Mouse (Mus musculus) lung, embryonic 16.5 days (tissue): ENCODE results near the gene Kcnf1. TPM values are rescaled to one million over a fixed set of nuclear protein-coding genes. Genes with fewer than 3 reads are reported as not detected.
"Not testable (repeated sequence)": the region's sequence is repeated elsewhere in the genome, so short reads cannot be mapped to it uniquely, and the experiment has no call there.

Source experiments
- ATAC-seq: fragments of 200-750 bp; cut with Nextera tagmentation; 2 replicates; pipeline ENCODE4 v1.8.0; 2017; ENCODE audit warnings: low read depth, mild to moderate bottlenecking, moderate library complexity
- H3K27ac ChIP-seq: fragments of 300-500 bp; sonication (generic); 2 replicates; pipeline ENCODE4 v1.5.1; 2014; ENCODE audit warnings: mild to moderate bottlenecking, control low read depth, low read length
- H3K27me3 ChIP-seq: fragments of 300-500 bp; sonication (generic); 2 replicates; pipeline ENCODE4 v1.6.1; 2014; ENCODE audit warnings: low read depth, low read length, mixed read lengths; ENCODE audit not compliant: control insufficient read depth, insufficient read depth
- H3K36me3 ChIP-seq: fragments of 300-500 bp; sonication (generic); 2 replicates; pipeline ENCODE4 v1.6.1; 2014; ENCODE audit warnings: low read length; ENCODE audit not compliant: control insufficient read depth, insufficient read depth
- H3K4me1 ChIP-seq: fragments of 300-500 bp; sonication (generic); replicated peaks from 2 replicates; pipeline ENCODE4 v1.6.1; 2014; ENCODE audit warnings: low read length, mixed read lengths; ENCODE audit not compliant: control insufficient read depth, insufficient read depth
- H3K4me2 ChIP-seq: fragments of 300-500 bp; sonication (generic); 2 replicates; pipeline ENCODE4 v1.6.1; 2014; ENCODE audit warnings: low read depth, low read length, control low read depth
- H3K4me3 ChIP-seq: fragments of 300-500 bp; sonication (generic); 2 replicates; pipeline ENCODE4 v1.5.1; 2014; ENCODE audit warnings: mild to moderate bottlenecking, low read length, control low read depth
- H3K9ac ChIP-seq: fragments of 300-500 bp; sonication (generic); 2 replicates; pipeline ENCODE4 v1.6.1; 2014; ENCODE audit warnings: low read length, control low read depth
- H3K9me3 ChIP-seq: fragments of 300-500 bp; sonication (generic); 2 replicates; pipeline ENCODE4 v1.6.1; 2016; ENCODE audit warnings: low read length; ENCODE audit not compliant: control insufficient read depth
- WGBS: fragments of 180-500 bp; shearing (Covaris S2); extraction: QIAGEN DNeasy Blood & Tissue Kit; methylation state at CpG from one replicate; pipeline ENCODE4 v1.1.7; 2014; 5-methylcytosine and 5-hydroxymethylcytosine counted together
- polyA plus RNA-seq: library from polyadenylated mRNA; unstranded; fragments of >200 nt; fragmentation: Nextera tagmentation; extraction: Ambion mirVana; gene quantifications from 2 replicates; pipeline ENCODE4 v1.2.1, GENCODE M21; 2015

Gene Kcnf1
- polyA plus RNA-seq, 1 experiment from 2014 or later, result 0.29 TPM

GRCm38 (mm10) chr12:17140436-17140835 lies 36.3 kb downstream of the Kcnf1 start:
- H3K27me3 ChIP-seq, result no peaks in the 10 kb centered on the region
- H3K4me1 ChIP-seq, result no peaks in the 10 kb centered on the region
- no peaks in the 10 kb centered on the region for H3K36me3 ChIP-seq
- H3K4me3 ChIP-seq, result no peak overlapping the region
- no peak for ATAC-seq
- no peak overlapping the region for H3K4me2 ChIP-seq
- no peak overlapping the region for H3K9ac ChIP-seq
- 67% methylated on average over 3 of the region's 3 CpGs for WGBS
- H3K27ac ChIP-seq, result no peak overlapping the region
- no peaks in the 10 kb centered on the region for H3K9me3 ChIP-seq

- Histone ChIP-seq H3K4me2 (no peak overlapping the region), H3K4me3 (no peak overlapping the region), H3K9ac (no peak overlapping the region), H3K27me3 (no peaks in the 10 kb centered on the region), H3K9me3 (no peaks in the 10 kb centered on the region), H3K27ac (no peak overlapping the region), H3K36me3 (no peaks in the 10 kb centered on the region), H3K4me1 (no peaks in the 10 kb centered on the region)
- ATAC-seq, result no peak
- WGBS, result 58% methylated on average over 9 of the region's 9 CpGs
Observed at GRCm38 (mm10) chr12:17134546-17135096, 42.1 kb downstream of the Kcnf1 start.

- no peak overlapping the region for H3K9ac ChIP-seq
- no peak overlapping the region for H3K4me2 ChIP-seq
- 70% methylated on average over 8 of the region's 8 CpGs for whole genome bisulfite sequencing
- no peak overlapping the region for H3K27ac ChIP-seq
- no peak for ATAC-seq
- no peaks in the 10 kb centered on the region for H3K27me3 ChIP-seq
- no peak overlapping the region for H3K4me3 ChIP-seq
- H3K36me3 ChIP-seq, result no peaks in the 10 kb centered on the region
- H3K4me1 ChIP-seq, result no peaks in the 10 kb centered on the region
- no peaks in the 10 kb centered on the region for H3K9me3 ChIP-seq
Observed at GRCm38 (mm10) chr12:17132243-17132642, 44.4 kb downstream of the Kcnf1 start.

GRCm38 (mm10) chr12:17131563-17131962 lies 45.1 kb downstream of the Kcnf1 start:
- no peak overlapping the region for H3K9ac ChIP-seq
- H3K27ac ChIP-seq, result no peak overlapping the region
- H3K9me3 ChIP-seq, result no peaks in the 10 kb centered on the region
- H3K36me3 ChIP-seq, result no peaks in the 10 kb centered on the region
- H3K4me1 ChIP-seq, result no peaks in the 10 kb centered on the region
- 92% methylated on average over 10 of the region's 10 CpGs for WGBS
- ATAC-seq, result no peak
- no peak overlapping the region for H3K4me3 ChIP-seq
- no peaks in the 10 kb centered on the region for H3K27me3 ChIP-seq
- H3K4me2 ChIP-seq, result no peak overlapping the region

GRCm38 (mm10) chr12:17122881-17123280 lies 53.8 kb downstream of the Kcnf1 start:
- not testable (repeated sequence) for H3K27me3 ChIP-seq, H3K36me3 ChIP-seq, H3K9me3 ChIP-seq, H3K4me2 ChIP-seq, ATAC-seq, H3K4me1 ChIP-seq, H3K27ac ChIP-seq, H3K4me3 ChIP-seq, H3K9ac ChIP-seq
- WGBS, result 98% methylated on average over 11 of the region's 12 CpGs

Other genes with a start within 250 kb of the Kcnf1 start
- 6.2 and 7.6 TPM in 2 replicates for gene Pqlc3, start 176.5 kb downstream of the Kcnf1 start, polyA plus RNA-seq
- gene 2410004P03Rik, start 165.2 kb downstream of the Kcnf1 start, polyA plus RNA-seq, result 4.3 and 5.6 TPM in 2 replicates
- gene Pdia6, start 89.7 kb upstream of the Kcnf1 start, polyA plus RNA-seq, result 679 and 720 TPM in 2 replicates
- gene Atp6v1c2, start 152.5 kb upstream of the Kcnf1 start, polyA plus RNA-seq, result 6.1 and 8.0 TPM in 2 replicates
- gene Nol10, start 171.6 kb upstream of the Kcnf1 start, polyA plus RNA-seq, result 20.8 TPM in 2 replicates